In genomic region chr9:88240740-88241139, GRCm38 (mm10) we compare ENCODE assay signal across 8 mouse cellular contexts.
DNase-seq lines count a peak whose midpoint lies in the region; ATAC-seq and TF ChIP-seq lines count a peak whose summit lies in the region.

No protein-coding gene starts in this region.

- H3K27me3 ChIP-seq in embryonic facial prominence, embryonic 10.5 days (replicated peaks; ENCODE audit: low read depth, poor library complexity, severe bottlenecking), result no peaks in the 10 kb centered on the region
- no peaks in the 10 kb centered on the region for H3K27me3 ChIP-seq in forebrain, embryonic 15.5 days
- no peaks in the 10 kb centered on the region for H3K27me3 ChIP-seq in hindbrain, embryonic 16.5 days (replicated peaks; ENCODE audit: control insufficient read depth, insufficient read depth, low read length)
- H3K27me3 ChIP-seq in midbrain, embryonic 11.5 days (ENCODE audit: control insufficient read depth, insufficient read depth, low read length), result no peaks in the 10 kb centered on the region
- no peaks in the 10 kb centered on the region for H3K27me3 ChIP-seq in thymus, adult 2 months (ENCODE audit: control insufficient read depth, insufficient read depth, low read length)

- H3K4me3 ChIP-seq in embryonic facial prominence, embryonic 10.5 days, result peak overlapping the region; percentile 54
- no peak overlapping the region for H3K4me3 ChIP-seq in forebrain, embryonic 15.5 days
- H3K4me3 ChIP-seq in hindbrain, embryonic 16.5 days (ENCODE audit: low read length), result no peak overlapping the region
- H3K4me3 ChIP-seq in midbrain, embryonic 11.5 days (ENCODE audit: low read depth, low read length), result no peak overlapping the region
- H3K4me3 ChIP-seq in thymus, adult 2 months (ENCODE audit: control insufficient read depth, insufficient read depth, low read length), result no peak overlapping the region

- peak overlapping the region; percentile 36; the same call in 1 of the 2 replicates for H3K4me2 ChIP-seq in forebrain, embryonic 15.5 days (replicated peaks)
- H3K4me2 ChIP-seq in hindbrain, embryonic 16.5 days (ENCODE audit: low read length), result no peak overlapping the region; the same call in 1 of the 2 replicates
- H3K4me2 ChIP-seq in midbrain, embryonic 11.5 days, result peak overlapping the region; percentile 52

- no peaks in the 10 kb centered on the region for H3K36me3 ChIP-seq in embryonic facial prominence, embryonic 10.5 days (replicated peaks)
- no peaks in the 10 kb centered on the region for H3K36me3 ChIP-seq in forebrain, embryonic 15.5 days
- no peaks in the 10 kb centered on the region for H3K36me3 ChIP-seq in hindbrain, embryonic 16.5 days (ENCODE audit: control insufficient read depth, insufficient read depth, low read length)
- H3K36me3 ChIP-seq in midbrain, embryonic 11.5 days (ENCODE audit: control insufficient read depth, insufficient read depth, low read length), result no peaks in the 10 kb centered on the region
- H3K36me3 ChIP-seq in thymus, adult 2 months (ENCODE audit: control insufficient read depth, insufficient read depth, low read length), result no peaks in the 10 kb centered on the region

- 24% methylated on average over 4 of the region's 4 CpGs for WGBS in embryonic facial prominence, embryonic 10.5 days
- 25% methylated on average over 4 of the region's 4 CpGs for WGBS in forebrain, embryonic 15.5 days
- WGBS in hindbrain, embryonic 16.5 days, result 28% methylated on average over 4 of the region's 4 CpGs
- WGBS in midbrain, embryonic 11.5 days, result 28% methylated on average over 4 of the region's 4 CpGs
- 59% methylated on average over 4 of the region's 4 CpGs for WGBS in thymus, adult 2 months

- H3K4me1 ChIP-seq in embryonic facial prominence, embryonic 10.5 days, result peaks cover 10% of the 10 kb centered on the region
- H3K4me1 ChIP-seq in forebrain, embryonic 15.5 days, result peaks cover 2% of the 10 kb centered on the region; the same call in 1 of the 2 replicates
- H3K4me1 ChIP-seq in hindbrain, embryonic 16.5 days (ENCODE audit: control insufficient read depth, insufficient read depth, low read depth, low read length), result no peaks in the 10 kb centered on the region
- H3K4me1 ChIP-seq in midbrain, embryonic 11.5 days (ENCODE audit: control insufficient read depth, insufficient read depth, low read length), result no peaks in the 10 kb centered on the region; the same call in 1 of the 2 replicates
- peaks cover 2% of the 10 kb centered on the region; the same call in 1 of the 2 replicates for H3K4me1 ChIP-seq in thymus, adult 2 months (replicated peaks; ENCODE audit: control insufficient read depth, insufficient read depth, low read length)

- no peak for DNase-seq in embryonic facial prominence, embryonic 10.5 days (ENCODE audit: low spot score)
- DNase-seq in midbrain, embryonic 11.5 days (ENCODE audit: low spot score, missing footprints), result peak; percentile 85
- no peak for DNase-seq in cerebellum, postnatal 10 days
- no peak for DNase-seq in thymus, adult 2 months
- DNase-seq in kidney, adult 18-20 months, result no peak
- no peak for DNase-seq in spleen, postnatal 14 days (ENCODE audit: low spot score in 2 of 2)

- H3K27ac ChIP-seq in embryonic facial prominence, embryonic 10.5 days (replicated peaks), result 0 out of 2 replicates have a peak overlapping the region, but pooled peaks have one; percentile 74
- no peak overlapping the region for H3K27ac ChIP-seq in forebrain, embryonic 15.5 days (replicated peaks)
- H3K27ac ChIP-seq in hindbrain, embryonic 16.5 days (ENCODE audit: low read depth, low read length), result no peak overlapping the region
- no peak overlapping the region for H3K27ac ChIP-seq in midbrain, embryonic 11.5 days (ENCODE audit: low read depth, low read length)
- H3K27ac ChIP-seq in thymus, adult 2 months (ENCODE audit: control insufficient read depth, insufficient read depth, low read length), result no peak overlapping the region

- no peaks in the 10 kb centered on the region for H3K9me3 ChIP-seq in embryonic facial prominence, embryonic 10.5 days
- no peaks in the 10 kb centered on the region for H3K9me3 ChIP-seq in forebrain, embryonic 15.5 days
- H3K9me3 ChIP-seq in hindbrain, embryonic 16.5 days (ENCODE audit: control insufficient read depth, low read length), result no peaks in the 10 kb centered on the region
- no peaks in the 10 kb centered on the region for H3K9me3 ChIP-seq in midbrain, embryonic 11.5 days (ENCODE audit: control insufficient read depth, low read length)

- ATAC-seq in forebrain, embryonic 15.5 days (replicated peaks), result no peak; the same call in 1 of the 2 replicates
- ATAC-seq in hindbrain, embryonic 16.5 days, result peak; percentile 38; the same call in 1 of the 2 replicates
- peak; percentile 43 for ATAC-seq in midbrain, embryonic 11.5 days (ENCODE audit: low FRiP score)

- no peak for TF ChIP-seq CTCF in thymus, adult 2 months (IDR thresholded peaks at IDR 0.05; ENCODE audit: borderline replicate concordance, control insufficient read depth, extremely low read depth, insufficient read depth, low read length, poor library complexity)

- no peak for TF ChIP-seq POLR2A in thymus, adult 2 months (IDR thresholded peaks at IDR 0.05; ENCODE audit: control insufficient read depth, extremely low read depth, insufficient read depth, low read length, poor library complexity)

- no peak overlapping the region for H3K9ac ChIP-seq in forebrain, embryonic 15.5 days (replicated peaks)
- no peak overlapping the region for H3K9ac ChIP-seq in hindbrain, embryonic 16.5 days (ENCODE audit: low read depth, low read length)
- no peak overlapping the region; the same call in 1 of the 2 replicates for H3K9ac ChIP-seq in midbrain, embryonic 11.5 days (ENCODE audit: low read length)
